Mouse (Mus musculus) cerebellum, adult (tissue): ENCODE data around the gene Ap1s1.

Experiments used
- ATAC-seq: cut with Nextera tagmentation; 2 replicates; pipeline ENCODE4 v1.9.2; 2017; ENCODE audit warnings: mild to moderate bottlenecking, moderate library complexity, mixed read lengths; ENCODE audit not compliant: insufficient number of reproducible peaks, low FRiP score, low TSS enrichment

The Ap1s1 gene

GRCm38 (mm10) chr5:137065923-137066322 lies 20.0 kb upstream of the Ap1s1 start:
- no peak for ATAC-seq

- no peak for ATAC-seq
Measured at GRCm38 (mm10) chr5:137065454-137065853, 19.5 kb upstream of the Ap1s1 start.

DNA sequence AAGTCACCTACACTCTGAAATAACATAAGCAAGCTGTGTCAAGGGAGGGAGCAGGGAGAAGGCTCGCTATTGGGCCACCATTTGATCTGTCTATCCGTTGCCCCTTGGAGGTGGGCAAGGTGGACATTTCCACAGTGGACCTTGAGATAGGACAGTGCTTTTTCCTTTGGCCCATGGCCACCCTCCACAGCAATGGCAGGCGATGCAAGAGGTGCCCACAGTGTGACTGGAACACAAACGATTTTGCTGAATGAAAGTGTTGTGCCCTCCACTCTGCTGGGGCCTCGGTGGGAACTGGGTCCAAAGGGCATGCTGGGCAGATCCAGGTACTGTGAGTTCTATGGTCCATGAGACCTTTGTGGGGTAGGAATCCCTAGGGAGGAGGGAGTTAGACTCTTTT lies 16.7 kb upstream of the Ap1s1 start:
- ATAC-seq, result no peak

DNA sequence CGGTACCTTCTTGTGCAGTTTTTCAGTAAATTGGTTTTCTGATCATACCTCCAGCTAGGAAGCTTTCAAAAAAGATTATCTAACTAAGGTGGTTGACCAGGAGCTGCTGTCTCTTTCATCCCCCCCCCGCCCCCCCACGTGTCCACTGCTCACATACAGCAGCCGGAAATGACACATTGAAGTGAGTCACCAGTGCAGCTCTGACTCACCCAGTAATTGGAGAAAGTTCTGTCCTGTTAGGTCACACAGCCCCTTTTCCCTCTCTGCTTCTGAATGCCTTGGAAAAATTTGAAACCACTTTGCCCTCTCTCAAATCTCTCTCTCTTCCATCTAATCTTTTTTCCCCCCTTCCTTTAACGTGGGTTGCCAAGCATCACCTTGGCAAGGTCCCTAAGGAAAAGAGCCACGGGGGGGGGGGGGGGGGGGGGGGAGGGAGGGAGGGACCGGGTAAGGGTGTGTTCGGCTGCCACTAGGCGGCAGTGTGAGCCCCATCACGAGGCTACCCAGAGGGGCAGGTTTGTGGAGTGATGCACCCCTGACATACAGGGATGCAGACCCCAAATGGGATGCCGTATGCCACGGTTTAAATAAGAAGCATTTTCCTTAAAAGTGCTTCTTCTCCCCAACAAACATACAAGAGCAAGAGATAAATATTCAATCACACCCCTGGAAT lies 16.0 kb upstream of the Ap1s1 start:
- ATAC-seq, result no peak; the same call in 1 of the 2 replicates

DNA sequence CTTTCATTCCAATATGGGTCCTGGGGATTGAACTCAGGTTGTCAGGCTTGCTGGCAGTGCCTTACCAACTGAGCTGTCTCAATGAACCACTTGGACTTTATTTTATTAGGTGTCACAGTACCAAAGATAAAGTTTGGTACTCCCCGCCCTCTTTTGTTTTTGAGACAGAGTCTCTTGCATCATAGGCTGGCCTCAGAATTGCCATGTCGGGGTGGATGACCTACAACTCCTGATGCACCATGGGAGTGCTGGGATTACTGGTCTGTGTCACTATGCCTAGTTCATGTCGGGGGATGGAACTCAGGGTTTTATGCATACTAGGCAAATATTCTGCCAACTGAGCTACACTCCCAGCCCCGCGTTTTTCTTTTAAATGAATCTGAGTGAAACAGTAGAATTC lies 8.9 kb upstream of the Ap1s1 start:
- ATAC-seq, result no peak

GRCm38 (mm10) chr5:137054299-137054698 lies 8.4 kb upstream of the Ap1s1 start:
- no peak for ATAC-seq

GRCm38 (mm10) chr5:137051914-137052505 lies 6.1 kb upstream of the Ap1s1 start:
- no peak for ATAC-seq

GRCm38 (mm10) chr5:137051125-137051524 lies 5.2 kb upstream of the Ap1s1 start:
- ATAC-seq, result no peak

GRCm38 (mm10) chr5:137046991-137047390 lies 1.1 kb upstream of the Ap1s1 start:
- ATAC-seq, result no peak

GRCm38 (mm10) chr5:137046324-137046718 lies 386 bp upstream of the Ap1s1 start:
- ATAC-seq, result no peak

GRCm38 (mm10) chr5:137043997-137044396 lies 1.9 kb downstream of the Ap1s1 start:
- ATAC-seq, result no peak

DNA sequence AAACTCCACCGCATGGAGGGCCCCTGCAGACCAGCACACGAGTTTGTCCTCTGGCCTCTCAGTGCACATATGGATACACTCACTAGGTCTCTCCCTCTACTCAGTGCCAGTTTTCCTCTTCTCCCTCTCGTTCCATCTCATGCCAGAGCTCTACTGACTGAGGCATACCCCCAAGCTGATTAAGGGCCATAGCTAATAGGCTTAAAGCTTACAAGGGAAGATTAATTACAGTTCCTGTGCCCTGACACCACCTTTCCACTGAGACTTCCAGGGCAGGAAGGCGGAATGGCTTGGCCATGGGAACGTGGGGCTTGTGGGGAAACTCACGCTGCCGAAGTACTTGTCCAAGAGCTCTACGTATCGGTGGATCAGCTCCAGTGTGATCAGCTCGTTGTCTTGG lies 4.5 kb downstream of the Ap1s1 start:
- ATAC-seq, result no peak

DNA sequence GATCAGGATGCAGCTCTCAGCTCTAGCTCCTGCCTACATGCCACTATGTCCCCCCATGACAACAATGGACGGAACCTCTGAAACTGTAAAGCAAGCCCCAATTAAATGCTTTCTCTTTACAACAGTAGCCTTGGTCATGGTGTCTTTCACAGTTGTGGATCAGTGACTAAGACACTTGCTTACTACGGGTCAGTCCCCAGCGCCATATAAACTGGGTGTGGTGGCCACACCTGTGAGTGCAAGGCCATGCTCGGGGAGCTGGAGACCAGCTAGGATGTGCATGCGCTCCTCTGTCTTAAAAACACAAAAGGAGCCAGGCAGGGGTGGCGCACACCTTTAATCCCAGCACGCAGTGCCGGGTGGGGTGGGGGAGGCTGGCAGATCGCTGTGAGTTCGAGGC lies 6.5 kb downstream of the Ap1s1 start:
- no peak for ATAC-seq

DNA sequence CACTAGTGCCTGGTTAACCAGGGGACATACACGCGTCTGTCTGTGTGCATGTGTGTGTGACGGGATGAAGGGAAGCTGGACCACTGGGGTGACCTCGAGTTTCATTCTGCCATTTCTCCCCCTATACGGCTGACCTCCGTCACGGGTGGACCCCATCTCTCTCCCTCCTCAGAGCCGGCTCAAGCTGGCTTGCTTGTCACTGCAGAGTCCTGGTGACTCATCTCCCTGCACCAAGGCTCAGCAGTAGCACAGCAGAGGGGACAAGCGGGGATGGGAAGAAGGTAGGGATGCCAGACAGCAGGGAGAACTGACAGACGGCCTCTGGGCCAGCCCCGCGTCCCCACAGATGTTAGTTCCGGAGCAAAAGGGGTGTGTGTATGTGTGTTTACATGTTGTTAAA lies 9.7 kb downstream of the Ap1s1 start:
- ATAC-seq, result no peak

- peak; percentile 54; the same call in 1 of the 2 replicates for ATAC-seq
Measured at GRCm38 (mm10) chr5:137032641-137033074, 13.3 kb downstream of the Ap1s1 start.

DNA sequence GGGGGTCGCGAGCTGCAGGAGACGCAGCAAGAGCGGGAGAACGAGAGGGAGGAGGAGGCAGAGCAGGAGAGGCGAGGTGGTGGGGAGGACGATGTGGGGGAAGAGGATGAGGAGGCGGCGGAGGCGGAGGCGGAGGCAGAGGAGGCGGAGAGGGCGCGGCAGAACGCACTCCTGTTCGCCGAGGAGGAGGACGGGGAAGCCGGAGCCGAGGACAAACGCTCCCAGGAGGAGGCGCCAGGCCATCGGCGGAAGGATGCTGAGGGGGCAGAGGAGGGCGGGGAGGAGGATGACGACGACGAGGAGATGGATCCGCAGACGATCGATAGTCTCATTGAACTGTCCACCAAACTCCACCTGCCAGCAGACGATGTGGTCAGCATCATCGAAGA lies 13.9 kb downstream of the Ap1s1 start:
- no peak for ATAC-seq

- ATAC-seq, result no peak
Measured at GRCm38 (mm10) chr5:137031076-137032032, 14.6 kb downstream of the Ap1s1 start.

DNA sequence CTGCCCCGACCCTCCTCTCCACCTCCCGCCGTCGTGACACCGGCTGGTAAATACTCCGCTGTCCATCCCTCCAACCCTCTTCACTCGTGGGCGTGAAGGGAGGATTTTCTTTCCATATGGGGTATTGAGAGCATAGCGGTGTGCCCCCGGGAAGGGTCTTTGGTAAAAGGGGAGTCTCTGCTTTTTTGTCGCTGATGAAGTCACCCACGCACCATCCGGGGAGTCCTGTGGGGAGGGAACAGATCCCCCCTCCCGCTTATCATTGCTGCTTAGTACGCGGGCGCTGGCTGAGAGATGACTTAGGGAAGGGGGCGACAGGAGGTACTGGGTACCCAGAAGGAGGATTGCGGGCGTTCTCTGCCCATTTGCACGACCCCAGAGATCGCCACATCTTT lies 15.5 kb downstream of the Ap1s1 start:
- peak; percentile 36; the same call in 1 of the 2 replicates for ATAC-seq

GRCm38 (mm10) chr5:137029643-137030415 lies 16.1 kb downstream of the Ap1s1 start:
- peak; percentile 64; the same call in 1 of the 2 replicates for ATAC-seq

- ATAC-seq, result no peak
Measured at GRCm38 (mm10) chr5:137029273-137029585, 16.7 kb downstream of the Ap1s1 start.
